Mouse (Mus musculus) small intestine, adult 2 months (tissue): ENCODE measurements around the gene Aldh4a1.

ENCODE experiments used
- CTCF ChIP-seq: fragments of 200-500 bp; IDR thresholded peaks from 2 replicates; pipeline ENCODE4 v1.5.1; 2012; ENCODE audit warnings: low read depth, mild to moderate bottlenecking, control low read depth, inconsistent platforms, low read length, moderate library complexity, mixed read lengths; ENCODE audit not compliant: insufficient replicate concordance, insufficient read length; ENCODE audit errors: extremely low read depth
- POLR2A ChIP-seq: fragments of 200-500 bp; IDR thresholded peaks from 2 replicates; pipeline ENCODE4 v1.6.1; 2012; ENCODE audit warnings: low read depth, mild to moderate bottlenecking, control low read depth, inconsistent platforms, low read length, moderate library complexity

- TF ChIP-seq POLR2A (no peak), CTCF (no peak)
These were observed 18.1 kb downstream of the Aldh4a1 start for GRCm38 (mm10) chr4:139640775-139641174.
